Mouse (Mus musculus) MEL (cell line): ENCODE measurements at regions not wholly inside any gene's neighbourhood (a gene's known extent, or its start where the extent isn't known, plus 50 kb on each side); places are given as distances from the start of the nearest gene placed in this dataset.

Source experiments
- DNase-seq: peaks from one replicate; pipeline ENCODE4 v3.0.0; 2011; ENCODE audit warnings: low read depth, low spot score
- H3K27ac ChIP-seq: 2 replicates; pipeline ENCODE4 v1.5.1; 2012; ENCODE audit warnings: low read depth, mild to moderate bottlenecking, control low read depth, low read length, moderate library complexity; ENCODE audit not compliant: control insufficient read depth
- H3K27me3 ChIP-seq, 2 experiments: fragments of 150-350 bp in 1 of 2; sonication (generic) in 1 of 2; 2 replicates each; pipeline ENCODE4 v1.6.1; 2012; ENCODE audit warnings: low read length in 2 of 2, mild to moderate bottlenecking in 2 of 2, improper control_type of control experiment in 1 of 2, moderate library complexity in 1 of 2; ENCODE audit not compliant: insufficient read depth in 2 of 2, control insufficient read depth in 1 of 2
- H3K36me3 ChIP-seq, 2 experiments: 2 replicates each; pipeline ENCODE4 v1.6.1; 2012 to 2014; ENCODE audit warnings: low read length in 2 of 2, improper control_type of control experiment in 1 of 2, inconsistent platforms in 1 of 2, mild to moderate bottlenecking in 1 of 2; ENCODE audit not compliant: insufficient read depth in 2 of 2, control insufficient read depth in 1 of 2
- H3K4me1 ChIP-seq, 2 experiments: fragments of 150-350 bp in 1 of 2; sonication (generic) in 1 of 2; 2 replicates each; pipeline ENCODE4 v1.6.1; 2012; ENCODE audit warnings: low read length in 2 of 2, improper control_type of control experiment in 1 of 2, mild to moderate bottlenecking in 1 of 2; ENCODE audit not compliant: insufficient read depth in 2 of 2, control insufficient read depth in 1 of 2
- H3K4me3 ChIP-seq, 2 experiments: fragments of 150-350 bp in 1 of 2; sonication (generic) in 1 of 2; 2 replicates each; pipeline ENCODE4 v1.5.1; 2012; ENCODE audit warnings: low read depth in 2 of 2, low read length in 2 of 2, mild to moderate bottlenecking in 2 of 2, moderate library complexity in 2 of 2, control low read depth in 1 of 2, improper control_type of control experiment in 1 of 2; ENCODE audit not compliant: control insufficient read depth in 1 of 2, insufficient read depth in 1 of 2
- H3K79me2 ChIP-seq: 2 replicates; pipeline ENCODE4 v1.6.1; 2012; ENCODE audit warnings: mild to moderate bottlenecking, low read length, moderate library complexity; ENCODE audit not compliant: control insufficient read depth, poor library complexity, insufficient read depth
- H3K9ac ChIP-seq: 2 replicates; pipeline ENCODE4 v1.6.1; 2012; ENCODE audit warnings: low read depth, mild to moderate bottlenecking, control low read depth, low read length, moderate library complexity; ENCODE audit not compliant: control insufficient read depth, poor library complexity, severe bottlenecking
- H3K9me3 ChIP-seq: fragments of 150-350 bp; sonication (generic); replicated peaks from 2 replicates; pipeline ENCODE4 v1.6.1; 2012; ENCODE audit warnings: mild to moderate bottlenecking, low read length, improper control_type of control experiment, moderate library complexity; ENCODE audit not compliant: insufficient read depth
- CHD1 ChIP-seq: IDR thresholded peaks from 2 replicates; pipeline ENCODE4 v1.6.1; 2012; ENCODE audit warnings: low read depth, mild to moderate bottlenecking, inconsistent platforms, low read length, improper control_type of control experiment
- CHD2 ChIP-seq: IDR thresholded peaks from 2 replicates; pipeline ENCODE4 v1.6.1; 2011; ENCODE audit warnings: low read length, improper control_type of control experiment
- ETS1 ChIP-seq: IDR thresholded peaks from 2 replicates; pipeline ENCODE4 v1.6.1; 2012; ENCODE audit warnings: low read depth, mild to moderate bottlenecking, inconsistent platforms, low read length, improper control_type of control experiment, moderate library complexity
- GABPA ChIP-seq: IDR thresholded peaks from 2 replicates; pipeline ENCODE4 v1.6.1; 2012; ENCODE audit warnings: low read depth, mild to moderate bottlenecking, inconsistent platforms, low read length, improper control_type of control experiment, moderate library complexity
- KAT2A ChIP-seq: conservative IDR thresholded peaks from 2 replicates; pipeline ENCODE4 v1.6.1; 2012; ENCODE audit warnings: low read depth, low read length, improper control_type of control experiment, inconsistent platforms
- MEF2A ChIP-seq: IDR thresholded peaks from 2 replicates; pipeline ENCODE4 v1.6.1; 2014; ENCODE audit warnings: low read depth, mild to moderate bottlenecking, inconsistent platforms, low read length, improper control_type of control experiment; ENCODE audit not compliant: poor library complexity, insufficient replicate concordance, severe bottlenecking; ENCODE audit errors: extremely low read depth
- MXI1 ChIP-seq: IDR thresholded peaks from 2 replicates; pipeline ENCODE4 v1.6.1; 2011; ENCODE audit warnings: mild to moderate bottlenecking, low read depth, low read length, improper control_type of control experiment
- MYC ChIP-seq: IDR thresholded peaks from 2 replicates; pipeline ENCODE4 v1.6.1; 2011; ENCODE audit warnings: low read depth, mild to moderate bottlenecking, low read length, improper control_type of control experiment, moderate library complexity
- NELFE ChIP-seq: IDR thresholded peaks from 2 replicates; pipeline ENCODE4 v1.6.1; 2011; ENCODE audit warnings: low read depth, low read length, improper control_type of control experiment
- POLR2AphosphoS5 ChIP-seq: IDR thresholded peaks from 2 replicates; pipeline ENCODE4 v1.6.1; 2012; ENCODE audit warnings: low read depth, borderline replicate concordance, mild to moderate bottlenecking, inconsistent platforms, low read length, moderate library complexity, mixed read lengths
- ZC3H11A ChIP-seq: IDR thresholded peaks from 2 replicates; pipeline ENCODE4 v1.6.1; 2012; ENCODE audit warnings: low read depth, mild to moderate bottlenecking, inconsistent platforms, low read length, improper control_type of control experiment
- ZKSCAN1 ChIP-seq: IDR thresholded peaks from 2 replicates; pipeline ENCODE4 v1.6.1; 2012; ENCODE audit warnings: low read depth, mild to moderate bottlenecking, inconsistent platforms, low read length, improper control_type of control experiment, moderate library complexity
- ZMIZ1 ChIP-seq: IDR thresholded peaks from 2 replicates; pipeline ENCODE4 v1.6.1; 2012; ENCODE audit warnings: low read depth, mild to moderate bottlenecking, inconsistent platforms, low read length, improper control_type of control experiment, moderate library complexity

DNA sequence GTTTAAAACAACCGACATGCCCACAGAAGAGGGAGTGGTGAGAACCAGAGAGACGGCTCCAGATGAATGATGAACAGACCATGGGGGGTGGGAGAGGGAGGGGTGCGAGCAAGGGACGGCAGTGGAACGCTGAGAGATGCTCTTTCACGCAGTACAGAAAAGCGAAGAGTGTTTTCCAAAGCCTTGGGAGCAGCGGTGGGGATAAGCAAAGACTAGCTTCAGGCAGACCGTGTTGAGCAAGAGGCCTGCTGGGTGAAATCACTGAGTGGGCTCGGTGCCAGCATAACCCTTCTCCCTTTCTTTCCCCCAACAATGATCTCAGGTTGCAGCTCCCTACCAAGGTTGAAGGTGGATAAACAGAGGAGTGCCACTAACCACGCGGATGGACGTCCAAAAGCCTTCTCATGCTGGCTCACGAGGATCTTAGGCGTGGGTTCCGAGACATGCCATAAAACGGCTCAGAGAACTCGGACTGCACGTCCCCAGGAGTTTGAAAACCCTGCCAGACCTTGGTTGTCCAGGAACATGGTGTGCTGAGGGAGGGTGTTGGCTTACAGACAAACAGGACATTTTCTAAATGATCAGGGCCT lies 153.1 kb downstream of the Syk start:
- H3K4me3 ChIP-seq, result no peak overlapping the region
- H3K9ac ChIP-seq, result no peak overlapping the region
- DNase-seq, result no peak
- TF ChIP-seq ZC3H11A, result no peak
- no peak for TF ChIP-seq POLR2AphosphoS5
- no peak for TF ChIP-seq ETS1
- no peak for TF ChIP-seq NELFE
- no peak for TF ChIP-seq KAT2A
- H3K9me3 ChIP-seq, result no peaks in the 10 kb centered on the region
- no peaks in the 10 kb centered on the region for H3K36me3 ChIP-seq
- H3K4me1 ChIP-seq, result no peaks in the 10 kb centered on the region
- H3K27me3 ChIP-seq, result no peaks in the 10 kb centered on the region; a peak in 1 of 4 replicates
- no peaks in the 10 kb centered on the region for H3K79me2 ChIP-seq
- no peak overlapping the region for H3K27ac ChIP-seq

DNA sequence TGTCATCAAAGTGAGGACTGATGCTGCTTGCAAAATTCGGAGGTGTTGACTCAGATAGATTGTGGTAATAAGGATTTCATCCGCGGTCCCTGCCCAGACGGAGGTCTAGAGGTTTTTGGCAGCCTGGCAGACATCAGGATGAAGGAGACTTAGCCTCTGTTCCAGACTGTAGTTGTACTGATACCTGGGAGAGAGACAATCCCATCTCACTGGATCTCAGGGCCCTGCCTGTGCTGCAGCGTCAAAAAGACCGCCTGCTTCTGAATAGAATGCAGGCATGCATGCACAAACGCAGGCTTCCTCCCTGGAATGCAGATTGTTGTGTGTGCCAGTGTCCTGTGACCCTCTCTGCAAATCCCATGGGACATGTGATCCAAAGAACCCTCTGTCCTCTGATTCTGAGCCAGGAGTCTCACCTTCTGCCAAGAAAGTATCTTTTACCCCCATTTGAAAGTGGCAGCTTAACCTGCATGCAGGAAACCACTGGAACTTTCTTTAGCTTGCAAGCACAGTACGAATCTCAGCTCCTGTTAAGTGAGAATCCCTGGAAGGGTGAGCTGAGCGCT lies 155.2 kb downstream of the Syk start:
- Histone ChIP-seq H3K36me3 (no peaks in the 10 kb centered on the region), H3K27ac (no peak overlapping the region), H3K27me3 (no peaks in the 10 kb centered on the region; a peak in 1 of 4 replicates), H3K4me3 (no peak overlapping the region), H3K4me1 (no peaks in the 10 kb centered on the region), H3K9me3 (no peaks in the 10 kb centered on the region), H3K79me2 (no peaks in the 10 kb centered on the region), H3K9ac (no peak overlapping the region)
- TF ChIP-seq ZC3H11A, result no peak
- no peak for TF ChIP-seq CHD1
- no peak for TF ChIP-seq MXI1
- TF ChIP-seq NELFE, result no peak
- no peak for TF ChIP-seq ZMIZ1
- no peak for TF ChIP-seq KAT2A
- no peak for TF ChIP-seq MYC
- TF ChIP-seq ETS1, result no peak
- no peak for TF ChIP-seq ZKSCAN1
- no peak for TF ChIP-seq GABPA
- DNase-seq, result no peak

- H3K4me3 ChIP-seq, result no peak overlapping the region
- no peaks in the 10 kb centered on the region for H3K27me3 ChIP-seq
- H3K79me2 ChIP-seq, result no peaks in the 10 kb centered on the region
- H3K4me1 ChIP-seq, result no peaks in the 10 kb centered on the region
- TF ChIP-seq CHD2, result no peak
- TF ChIP-seq MEF2A, result no peak
- TF ChIP-seq, all 39 proteins: peak for 0
- H3K9ac ChIP-seq, result no peak overlapping the region
- no peak for DNase-seq
- H3K36me3 ChIP-seq, result no peaks in the 10 kb centered on the region
- no peak overlapping the region for H3K27ac ChIP-seq
- no peaks in the 10 kb centered on the region for H3K9me3 ChIP-seq
Measured at GRCm38 (mm10) chr13:52741371-52741770, 158.4 kb downstream of the Syk start.
